Mouse (Mus musculus): Measurements from ENCODE around the gene St14.
"Not testable (repeated sequence)": the region's sequence is repeated elsewhere in the genome, so short reads cannot be mapped to it uniquely, and the experiment has no call there.

St14 gene

GRCm38 (mm10) chr9:31131205-31131968 is at the start of gene St14:
Gene St14, minus strand, starts transcription at chr9:31131853.
- DNase-seq (ENCODE audit: low read depth, low spot score), result no peak

DNA sequence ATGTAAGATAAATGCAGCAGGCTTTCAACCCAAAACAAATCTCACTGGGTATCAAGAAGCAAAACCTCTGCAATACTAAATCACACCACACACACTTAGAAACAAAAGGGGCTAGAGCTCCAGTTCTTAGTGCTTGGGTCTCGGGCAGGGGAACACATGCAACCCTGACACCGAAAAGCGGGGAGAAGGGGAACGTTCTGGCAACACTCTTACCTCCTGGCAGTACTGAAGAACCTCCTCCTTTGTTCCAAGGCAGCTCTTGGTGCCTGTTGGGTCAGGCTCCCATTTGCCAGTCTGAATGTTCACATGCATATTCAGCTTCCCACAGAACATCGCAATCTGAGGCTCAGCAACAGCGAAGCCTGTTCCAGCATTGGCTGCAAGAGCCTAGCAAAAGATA is 46.0 kb upstream of the St14 start:
- DNase-seq (ENCODE audit: low read depth, low spot score), result no peak

GRCm38 (mm10) chr9:31176379-31177130 is 44.9 kb upstream of the St14 start:
- no peak for DNase-seq (ENCODE audit: low read depth, low spot score)

- no peak for DNase-seq (ENCODE audit: low read depth, low spot score)
Observed at GRCm38 (mm10) chr9:31175978-31176377, 44.3 kb upstream of the St14 start.

GRCm38 (mm10) chr9:31175346-31175745 is 43.7 kb upstream of the St14 start:
- DNase-seq (ENCODE audit: low read depth, low spot score), result no peak

GRCm38 (mm10) chr9:31168356-31169093 is 36.9 kb upstream of the St14 start:
- no peak for DNase-seq (ENCODE audit: low read depth, low spot score)

GRCm38 (mm10) chr9:31167305-31167704 is 35.7 kb upstream of the St14 start:
- no peak for DNase-seq (ENCODE audit: low read depth, low spot score)

DNA sequence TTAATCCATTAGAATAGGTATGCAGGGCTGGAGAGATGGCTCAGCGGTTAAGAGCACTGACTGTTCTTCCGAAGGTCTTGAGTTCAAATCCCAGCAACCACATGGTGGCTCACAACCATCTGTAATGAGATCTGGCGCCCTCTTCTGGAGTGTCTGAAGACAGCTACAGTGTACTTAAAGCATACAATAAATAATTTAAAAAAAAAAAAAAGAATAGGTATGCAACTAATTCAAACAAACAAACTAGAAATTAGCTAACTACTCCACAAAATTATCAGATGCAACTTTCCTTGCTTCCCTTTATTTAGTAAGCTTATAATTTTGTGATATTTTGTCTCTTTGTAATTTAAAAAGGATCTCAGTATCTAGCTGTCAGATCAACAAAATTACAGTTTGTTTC is 33.9 kb upstream of the St14 start:
- not testable (repeated sequence) for DNase-seq (ENCODE audit: low read depth, low spot score)

- DNase-seq (ENCODE audit: low read depth, low spot score), result no peak
Observed at GRCm38 (mm10) chr9:31163327-31163726, 31.7 kb upstream of the St14 start.

DNA sequence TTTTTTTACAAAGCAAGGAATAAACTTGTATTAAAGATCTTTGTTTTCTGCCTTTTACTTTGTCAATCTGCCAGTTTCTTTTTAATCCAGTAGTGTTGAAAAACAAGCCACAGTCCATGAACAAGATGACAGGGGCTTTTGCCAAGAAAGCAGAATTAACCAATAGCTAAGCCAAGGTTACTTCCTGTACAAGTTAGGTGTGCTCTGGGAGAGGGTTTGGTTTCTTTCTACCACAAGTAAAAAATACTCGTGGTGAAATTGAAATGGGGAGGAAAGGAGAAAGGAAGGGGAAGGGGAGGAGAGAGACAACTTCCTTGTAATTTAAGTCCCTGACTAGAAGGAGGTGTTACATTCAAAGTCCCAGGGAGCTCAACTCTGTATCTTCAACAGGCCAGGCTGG is 31.3 kb upstream of the St14 start:
- DNase-seq (ENCODE audit: low read depth, low spot score), result no peak

DNA sequence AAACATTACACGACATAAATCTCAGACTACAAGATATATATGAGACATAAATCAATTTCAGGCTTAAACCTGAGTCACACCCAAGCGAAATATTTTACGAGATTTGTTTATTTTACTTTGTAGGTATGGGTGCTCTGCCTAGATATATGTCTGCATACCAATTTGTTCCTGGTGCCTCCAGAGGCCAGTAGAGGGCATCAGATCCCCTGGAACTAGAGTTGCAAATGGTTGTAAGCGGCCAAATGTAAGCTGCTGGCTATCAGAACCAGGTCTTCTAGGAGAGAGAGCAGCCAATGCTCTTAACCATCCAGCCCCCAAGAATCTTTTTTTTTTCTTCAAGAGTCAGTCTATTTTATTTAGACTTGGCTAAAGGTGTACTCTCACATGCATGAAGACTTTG is 28.3 kb upstream of the St14 start:
- peak; percentile 26 for DNase-seq (ENCODE audit: low read depth, low spot score)

GRCm38 (mm10) chr9:31156594-31156993 is 24.9 kb upstream of the St14 start:
- DNase-seq (ENCODE audit: low read depth, low spot score), result no peak

DNA sequence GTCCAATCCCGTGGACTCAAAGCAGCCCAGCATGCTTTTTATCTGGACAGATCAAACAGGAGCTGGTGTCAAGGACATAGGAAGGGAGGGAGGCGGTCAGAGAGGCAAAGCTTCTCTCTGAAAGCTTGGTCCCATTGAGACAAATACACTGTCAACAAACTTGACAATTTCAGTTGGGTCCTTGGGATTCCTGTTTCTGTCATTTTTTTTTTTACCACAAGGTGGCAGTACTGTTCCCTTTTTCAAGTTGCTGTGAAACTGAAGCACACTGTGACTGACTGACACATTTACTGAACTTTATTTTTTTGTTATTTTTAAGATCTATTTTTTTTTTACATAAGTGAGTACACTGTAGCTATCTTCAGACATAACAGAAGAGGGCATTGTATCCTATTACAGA is 19.4 kb upstream of the St14 start:
- DNase-seq (ENCODE audit: low read depth, low spot score), result no peak

DNA sequence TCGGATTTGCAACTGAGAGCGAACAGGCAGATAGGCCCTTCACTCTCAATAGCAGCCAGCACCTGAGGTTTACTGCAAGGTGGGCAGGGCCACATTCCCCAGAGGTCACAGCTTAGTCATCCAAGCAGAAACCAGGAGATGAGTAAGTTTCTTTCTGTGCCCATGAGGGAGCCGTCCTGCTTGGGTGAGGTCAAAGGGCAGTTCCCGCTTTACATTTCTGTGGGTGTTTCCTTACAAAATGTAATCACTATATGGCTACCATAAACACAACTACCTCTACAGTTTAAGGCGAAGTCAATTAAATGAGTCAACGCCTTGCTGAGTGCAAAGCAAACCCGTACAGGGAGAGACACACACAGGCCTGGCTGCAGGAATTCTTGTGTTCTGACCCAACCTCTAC is 16.5 kb upstream of the St14 start:
- no peak for DNase-seq (ENCODE audit: low read depth, low spot score)

DNA sequence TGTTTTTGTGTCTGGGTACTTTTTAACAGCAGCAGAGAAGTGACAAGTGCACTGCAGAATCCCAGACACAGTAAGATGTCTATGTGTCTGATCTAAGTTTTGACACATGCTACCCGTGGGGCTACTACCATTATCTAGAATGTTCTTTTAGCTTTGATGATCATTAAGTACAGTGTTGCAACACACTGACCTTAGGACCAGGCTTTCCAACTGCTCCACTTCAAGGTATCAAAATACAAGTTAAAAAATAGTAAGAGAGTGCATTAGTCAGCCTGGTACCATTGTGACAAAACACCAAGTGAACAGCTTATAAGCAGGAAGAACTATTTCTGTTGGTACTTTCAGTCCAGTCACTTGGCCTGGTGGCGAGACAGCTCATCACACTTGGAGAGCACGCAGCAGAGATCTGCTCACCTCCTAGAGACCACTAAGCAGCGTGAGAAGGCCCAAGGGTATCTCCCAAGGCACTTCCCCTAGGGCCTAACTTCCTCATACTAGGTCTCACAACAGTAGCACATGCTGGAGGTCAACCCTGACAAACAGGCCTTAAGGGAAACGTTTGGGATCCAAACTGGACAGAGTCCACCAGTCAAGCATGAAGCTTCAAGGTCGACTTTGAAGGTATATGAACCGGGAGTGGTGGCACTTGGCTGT is 13.7 kb upstream of the St14 start:
- no peak for DNase-seq (ENCODE audit: low read depth, low spot score)

DNA sequence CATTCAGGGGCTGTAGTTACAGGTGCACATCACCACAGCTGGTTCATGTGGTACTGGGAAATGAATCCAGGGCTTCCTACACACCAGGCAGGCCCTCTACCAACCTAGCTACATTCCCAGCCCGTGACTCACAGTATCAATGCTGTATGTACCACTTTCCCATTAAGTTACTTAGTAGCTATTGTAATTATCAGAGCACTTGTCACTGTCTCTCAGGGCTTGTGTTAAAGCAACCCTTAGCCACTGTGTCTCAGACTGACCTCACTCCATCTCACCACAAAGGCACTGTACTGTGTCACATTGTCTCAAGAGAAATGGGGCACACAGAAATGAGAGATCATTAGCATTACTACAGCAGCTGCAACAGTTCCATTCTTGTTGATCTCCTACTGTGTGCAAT is 11.3 kb upstream of the St14 start:
- no peak for DNase-seq (ENCODE audit: low read depth, low spot score)

- no peak for DNase-seq (ENCODE audit: low read depth, low spot score)
Observed at GRCm38 (mm10) chr9:31133131-31133530, 1.5 kb upstream of the St14 start.

DNA sequence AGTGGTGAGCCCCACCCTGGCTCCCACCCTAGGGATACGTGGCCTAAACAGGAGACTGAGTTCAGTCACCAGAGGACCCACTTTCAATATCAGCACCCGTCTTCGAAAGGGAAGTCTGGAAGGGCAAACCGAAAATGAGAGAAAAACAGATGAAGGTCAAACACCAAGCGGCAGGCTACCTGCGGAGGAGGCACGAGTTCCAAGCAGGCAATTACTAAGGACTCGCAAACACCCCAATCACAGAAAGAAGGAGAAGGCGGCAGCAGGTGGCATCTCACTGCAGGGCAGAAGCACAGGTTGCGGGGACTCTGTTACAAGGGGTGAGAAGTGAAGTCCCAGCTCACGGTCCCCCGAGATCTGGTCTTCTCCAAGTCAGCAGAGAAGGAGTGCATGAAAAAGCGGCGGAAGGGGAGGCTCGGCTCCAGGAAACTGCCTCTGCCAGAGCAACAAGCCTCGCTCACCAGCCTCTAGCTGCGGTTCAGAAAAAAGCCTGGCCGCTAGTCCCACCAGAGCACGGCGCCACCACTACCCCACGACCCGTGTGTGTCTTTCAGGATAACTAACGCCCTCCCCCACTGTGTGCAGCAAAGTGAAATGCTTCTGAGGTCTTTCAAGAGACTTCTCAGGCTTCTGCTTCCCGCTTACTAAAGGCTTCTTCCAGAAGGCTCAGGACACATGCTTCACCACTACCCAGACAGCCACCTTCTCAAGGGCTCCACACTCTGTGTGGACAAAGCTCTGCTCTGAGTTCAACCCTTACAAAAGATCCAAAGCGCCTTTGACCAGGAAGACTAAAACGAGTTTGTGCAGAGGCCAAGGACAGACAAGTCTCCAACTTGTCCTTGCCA is 1.1 kb downstream of the St14 start:
- DNase-seq (ENCODE audit: low read depth, low spot score), result no peak

DNA sequence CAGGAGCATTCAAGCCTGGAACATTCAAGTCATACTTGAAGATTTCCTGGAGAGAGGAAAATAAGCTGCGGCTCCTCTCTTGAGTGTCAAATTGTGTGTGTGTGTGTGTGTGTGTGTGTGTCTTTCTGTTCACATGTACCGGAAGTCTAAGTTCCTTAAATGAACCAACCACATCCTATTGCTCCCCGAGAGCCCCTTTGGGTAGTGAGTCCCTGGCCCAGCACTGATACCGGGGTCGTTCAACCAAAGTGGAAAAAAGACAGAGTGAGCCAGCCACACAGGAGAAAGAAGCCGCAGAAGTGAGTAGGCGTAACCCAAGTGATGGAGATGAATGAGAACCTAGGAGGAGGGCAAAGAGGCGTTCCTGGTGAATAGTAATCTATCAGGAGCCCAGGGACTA is 1.7 kb downstream of the St14 start:
- DNase-seq (ENCODE audit: low read depth, low spot score), result no peak

- no peak for DNase-seq (ENCODE audit: low read depth, low spot score)
Observed at GRCm38 (mm10) chr9:31127876-31128465, 3.7 kb downstream of the St14 start.

GRCm38 (mm10) chr9:31126079-31126478 is 5.6 kb downstream of the St14 start:
- DNase-seq (ENCODE audit: low read depth, low spot score), result no peak
